ENCODE assay signal across 18 mouse cellular contexts in the genomic region with DNA sequence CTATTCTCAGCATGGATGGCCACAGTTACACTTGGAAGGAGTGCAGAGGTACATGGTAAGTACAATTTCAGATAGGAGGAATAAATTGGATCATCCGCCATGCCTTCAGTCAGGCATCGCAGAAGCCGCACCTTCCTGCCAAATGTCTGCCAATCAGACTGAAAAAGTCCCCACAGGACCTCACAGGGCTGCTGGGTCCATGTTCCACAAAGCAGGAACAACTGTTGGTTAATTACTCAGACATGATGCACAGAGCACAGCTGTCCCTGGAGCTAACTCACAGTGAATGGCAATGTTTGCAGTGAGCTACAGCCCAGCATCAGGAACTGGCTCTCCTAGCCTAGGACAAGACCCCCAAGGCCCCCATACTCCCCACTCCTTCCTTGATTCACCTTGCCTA. TPM values are rescaled to one million over a fixed set of nuclear protein-coding genes. Genes with fewer than 3 reads are reported as not detected.
"Had no signal": no experiment of that assay in that cellular context is flagged by ENCODE, and none has a peak within 500 bp of the region (broad histone marks: within the 10 kb centered on the region; RNA-seq: fewer than 3 reads in every experiment).

No protein-coding gene starts in this region.

- DNase-seq: kidney, adult 11 months; kidney, adult 9 months; kidney, postnatal 4 days; lung, adult 2 months; lung, postnatal 36 days; right cerebral cortex, postnatal 4 days; thymus, postnatal 36 days had no signal

- H3K4me2 ChIP-seq: liver, embryonic 11.5 days; liver, embryonic 15.5 days; stomach, embryonic 15.5 days had no signal

- H3K27me3 ChIP-seq: liver, embryonic 15.5 days; stomach, embryonic 15.5 days had no signal

- H3K4me3 ChIP-seq: layer of hippocampus, adult 2 months; limb, embryonic 10.5 days; liver, embryonic 15.5 days; stomach, embryonic 15.5 days had no signal

- H3K9me3 ChIP-seq: limb, embryonic 10.5 days; liver, embryonic 15.5 days; stomach, embryonic 15.5 days had no signal

- H3K4me1 ChIP-seq: liver, embryonic 15.5 days had no signal

- H3K27ac ChIP-seq: kidney, postnatal 0 days; layer of hippocampus, adult 2 months; limb, embryonic 10.5 days; liver, embryonic 15.5 days; stomach, embryonic 15.5 days had no signal

- H3K36me3 ChIP-seq: limb, embryonic 10.5 days; liver, embryonic 15.5 days; stomach, embryonic 15.5 days had no signal

- ATAC-seq: lung, postnatal 0 days; midbrain, embryonic 16.5 days had no signal

- H3K9ac ChIP-seq: liver, embryonic 15.5 days; stomach, embryonic 15.5 days had no signal

RNA-seq across cellular contexts. Expression of a gene that starts 32.0 kb away (rescaled TPM):
- total RNA-seq: layer of hippocampus, adult 2 months; layer of hippocampus, postnatal 10 days had no signal
- polyA plus RNA-seq: limb, embryonic 14.5 days; lung, adult 2 months; lung, postnatal 0 days; spleen, adult 2 months had no signal
